Mouse (Mus musculus): Measurements from ENCODE around the gene Gm14393.
"Not testable (repeated sequence)": the region's sequence is repeated elsewhere in the genome, so short reads cannot be mapped to it uniquely, and the experiment has no call there.

Gene Gm14393

DNA sequence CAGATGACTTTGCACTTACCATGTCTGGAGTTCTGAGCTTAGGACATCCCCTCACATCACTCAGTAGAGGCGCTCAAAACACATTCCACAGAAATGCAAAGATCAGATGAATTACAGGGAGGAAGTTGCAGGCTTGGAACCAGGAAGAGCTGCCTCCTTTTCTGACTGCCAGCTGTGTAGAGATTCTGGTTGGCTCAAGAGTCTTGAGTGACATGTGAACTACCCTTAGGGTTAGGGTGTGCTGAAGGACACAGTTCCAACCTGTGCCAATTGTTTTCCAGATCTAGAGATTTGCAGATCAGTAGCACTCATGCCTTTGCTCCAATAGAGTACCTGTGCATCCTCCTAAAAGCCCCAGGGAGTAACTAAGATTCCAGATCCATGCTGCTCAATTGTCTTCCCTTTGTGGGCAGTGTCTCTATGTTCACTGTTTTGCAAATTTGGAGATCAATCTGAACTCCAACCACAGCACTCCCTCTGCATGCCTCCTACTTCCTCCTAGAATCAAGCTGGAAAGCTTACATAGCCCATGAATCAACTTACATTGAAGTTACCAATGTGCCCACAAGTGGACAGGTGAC lies at the start of gene Gm14393:
Gene Gm14393, minus strand, starts transcription at position 101 of the 581 bp plus-strand sequence.
- DNase-seq (ENCODE audit: low read depth): not testable (repeated sequence)

DNA sequence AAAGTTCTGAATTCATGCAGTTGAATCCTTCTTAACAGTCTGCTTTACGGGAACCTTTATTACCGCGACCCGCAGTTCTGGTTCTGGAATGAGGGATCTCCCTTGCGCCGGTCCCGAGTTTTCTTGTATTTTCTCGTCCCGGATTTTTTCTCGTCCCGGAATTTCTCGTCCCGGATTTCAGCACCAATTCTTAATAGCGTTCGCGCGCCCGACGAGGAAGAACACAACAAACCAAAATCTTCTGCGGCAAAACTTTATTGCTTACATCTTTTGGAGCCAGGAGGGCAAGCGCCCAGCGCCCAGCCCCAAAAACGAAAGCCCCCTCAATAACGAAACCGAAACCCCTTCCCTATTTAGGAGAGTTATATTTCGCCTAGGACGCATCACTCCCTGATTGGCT lies 23.3 kb downstream of the Gm14393 start:
- DNase-seq (ENCODE audit: low read depth): not testable (repeated sequence)
